Mouse (Mus musculus) cerebellum, adult 2 months (tissue): ENCODE measurements around the gene Hbb-bh2. TPM values are rescaled to one million over a fixed set of nuclear protein-coding genes. Genes with fewer than 3 reads are reported as not detected.
"Not testable (repeated sequence)": the region's sequence is repeated elsewhere in the genome, so short reads cannot be mapped to it uniquely, and the experiment has no call there.

ENCODE experiments used
- DNase-seq, 2 experiments: peaks; one replicate each; pipeline ENCODE4 v3.0.0; 2021
- H3K27ac ChIP-seq: fragments of 200-500 bp; 2 replicates; pipeline ENCODE4 v1.5.1; 2012; ENCODE audit warnings: low read length, control low read depth, inconsistent platforms; ENCODE audit not compliant: insufficient read depth
- H3K27me3 ChIP-seq: fragments of 200-500 bp; 2 replicates; pipeline ENCODE4 v1.6.1; 2012; ENCODE audit warnings: inconsistent platforms, mild to moderate bottlenecking, low read length, moderate library complexity; ENCODE audit not compliant: control insufficient read depth, insufficient read depth
- H3K4me1 ChIP-seq: fragments of 200-500 bp; 2 replicates; pipeline ENCODE4 v1.6.1; 2011; ENCODE audit warnings: low read length; ENCODE audit not compliant: control insufficient read depth, insufficient read depth
- H3K4me3 ChIP-seq: fragments of 200-500 bp; replicated peaks from 2 replicates; pipeline ENCODE3; 2011; ENCODE audit warnings: mild to moderate bottlenecking, low read depth, low read length, control low read depth; ENCODE audit not compliant: insufficient read depth
- CTCF ChIP-seq: fragments of 200-500 bp; IDR thresholded peaks from 2 replicates; pipeline ENCODE4 v1.5.1; 2011; ENCODE audit warnings: low read depth, mild to moderate bottlenecking, control low read depth, low read length, moderate library complexity, borderline replicate concordance; ENCODE audit not compliant: insufficient read depth
- POLR2A ChIP-seq: fragments of 200-500 bp; IDR thresholded peaks from 2 replicates; pipeline ENCODE4 v1.6.1; 2011; ENCODE audit warnings: low read length, control low read depth, borderline replicate concordance; ENCODE audit not compliant: insufficient read depth
- WGBS: fragments of 180-500 bp; shearing (Covaris S2); methylation state at CpG from one replicate; pipeline ENCODE4 v1.1.7; 2018; 5-methylcytosine and 5-hydroxymethylcytosine counted together
- polyA plus RNA-seq: library from polyadenylated mRNA; depleted of rRNA; stranded (reverse); fragments of >200 nt; gene quantifications from 2 replicates; pipeline ENCODE4 v1.2.3, GENCODE M21; 2012

The Hbb-bh2 gene
- polyA plus RNA-seq, 1 experiment = not detected

- DNase-seq = no peak
- H3K27ac ChIP-seq = no peak overlapping the region
- no peaks in the 10 kb centered on the region for H3K4me1 ChIP-seq
- no peak for TF ChIP-seq POLR2A
- no peak for TF ChIP-seq CTCF
- WGBS = 89% methylated on average over 3 of the region's 3 CpGs
- no peak overlapping the region for H3K4me3 ChIP-seq
- no peaks in the 10 kb centered on the region for H3K27me3 ChIP-seq
These were observed 14.6 kb downstream of the Hbb-bh2 start for GRCm38 (mm10) chr7:103825536-103826254.

GRCm38 (mm10) chr7:103824597-103824996 is 15.7 kb downstream of the Hbb-bh2 start:
- 71% methylated on average over 2 of the region's 2 CpGs for WGBS
- no peaks in the 10 kb centered on the region for H3K27me3 ChIP-seq

GRCm38 (mm10) chr7:103815085-103815484 is 25.2 kb downstream of the Hbb-bh2 start:
- WGBS = 86% methylated on average over 1 of the region's 2 CpGs
- H3K27me3 ChIP-seq, H3K4me3 ChIP-seq, H3K27ac ChIP-seq, H3K4me1 ChIP-seq, DNase-seq: not testable (repeated sequence)

More at GRCm38 (mm10) chr7:103824597-103824996, 15.7 kb downstream of the Hbb-bh2 start:
- no peaks in the 10 kb centered on the region for H3K4me1 ChIP-seq
- no peak overlapping the region for H3K27ac ChIP-seq
- H3K4me3 ChIP-seq = no peak overlapping the region
- no peak for DNase-seq
- TF ChIP-seq POLR2A = no peak
- no peak for TF ChIP-seq CTCF

- 78% methylated on average over 3 of the region's 3 CpGs for WGBS
- H3K4me1 ChIP-seq = no peaks in the 10 kb centered on the region
- no peak for DNase-seq
- no peaks in the 10 kb centered on the region for H3K27me3 ChIP-seq
- H3K27ac ChIP-seq = no peak within 1 kb of the TSS
- TF ChIP-seq POLR2A = no peak
- TF ChIP-seq CTCF = no peak
- no peak within 1 kb of the TSS for H3K4me3 ChIP-seq
These were observed 26.6 kb downstream of the Hbb-bh2 start, which contains the start of gene Hbb-bt for GRCm38 (mm10) chr7:103813766-103814165. Gene Hbb-bt, minus strand, starts transcription at chr7:103813996.

GRCm38 (mm10) chr7:103813152-103813551 is 27.2 kb downstream of the Hbb-bh2 start:
- DNase-seq, H3K4me3 ChIP-seq, H3K27me3 ChIP-seq, H3K4me1 ChIP-seq, H3K27ac ChIP-seq: not testable (repeated sequence)
- no CpG with 5 or more reads among the region's 3 CpGs for WGBS

- DNase-seq = no peak
These were observed 28.1 kb downstream of the Hbb-bh2 start for GRCm38 (mm10) chr7:103812174-103812573.

GRCm38 (mm10) chr7:103811223-103811845 is 29.0 kb downstream of the Hbb-bh2 start:
- H3K4me1 ChIP-seq = no peaks in the 10 kb centered on the region
- no peak overlapping the region for H3K27ac ChIP-seq
- no peak overlapping the region for H3K4me3 ChIP-seq
- no peak for DNase-seq
- 78% methylated on average over 1 of the region's 1 CpGs for WGBS
- no peaks in the 10 kb centered on the region for H3K27me3 ChIP-seq
- TF ChIP-seq POLR2A = no peak
- no peak for TF ChIP-seq CTCF

More at GRCm38 (mm10) chr7:103812174-103812573, 28.1 kb downstream of the Hbb-bh2 start:
- WGBS = 70% methylated on average over 1 of the region's 1 CpGs
- Histone ChIP-seq H3K27me3 (no peaks in the 10 kb centered on the region), H3K4me1 (no peaks in the 10 kb centered on the region), H3K4me3 (no peak overlapping the region), H3K27ac (no peak overlapping the region)
- TF ChIP-seq CTCF (no peak), POLR2A (no peak)

GRCm38 (mm10) chr7:103810746-103811145 is 29.6 kb downstream of the Hbb-bh2 start:
- WGBS = 71% methylated on average over 3 of the region's 3 CpGs
- TF ChIP-seq POLR2A (no peak), CTCF (no peak)
- DNase-seq = no peak
- Histone ChIP-seq H3K27me3 (no peaks in the 10 kb centered on the region), H3K4me1 (no peaks in the 10 kb centered on the region), H3K27ac (no peak overlapping the region), H3K4me3 (no peak overlapping the region)
